Mouse (Mus musculus): ENCODE measurements at regions not wholly inside any gene's neighbourhood (a gene's known extent, or its start where the extent isn't known, plus 50 kb on each side); places are given as distances from the start of the nearest gene placed in this dataset.

DNA sequence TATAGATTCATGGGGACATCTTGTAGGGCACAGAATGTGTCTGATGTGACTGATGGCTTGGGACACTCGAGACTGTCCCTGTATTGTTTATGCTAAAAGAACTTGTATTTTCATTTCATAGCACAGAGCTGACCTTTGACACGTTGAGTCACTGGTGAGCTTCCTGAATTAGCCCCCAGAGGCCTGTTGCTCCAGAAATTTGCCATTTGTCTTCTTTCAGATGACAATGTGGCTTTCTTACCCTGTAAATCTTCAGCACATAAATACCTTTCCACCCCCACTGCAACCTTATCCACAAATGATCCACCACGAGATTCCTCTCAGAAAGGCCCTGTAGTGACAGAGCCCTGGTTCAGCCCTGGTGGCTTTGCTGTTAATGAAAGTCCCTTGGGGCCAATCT, 335.5 kb upstream of the Zfp637 start:
- H3K36me3 ChIP-seq (replicated peaks), result no peaks in the 10 kb centered on the region
- no peak overlapping the region for H3K27ac ChIP-seq
- H3K4me1 ChIP-seq, result no peaks in the 10 kb centered on the region
- H3K4me2 ChIP-seq, result no peak overlapping the region
- H3K9me3 ChIP-seq, result no peaks in the 10 kb centered on the region
- 66% methylated on average over 3 of the region's 3 CpGs for WGBS
- no peak overlapping the region for H3K4me3 ChIP-seq
- H3K9ac ChIP-seq, result no peak overlapping the region
- no peak for ATAC-seq (replicated peaks)
- no peaks in the 10 kb centered on the region for H3K27me3 ChIP-seq (replicated peaks)

- Histone ChIP-seq H3K9ac (no peak overlapping the region), H3K27me3 (replicated peaks) (no peaks in the 10 kb centered on the region), H3K9me3 (no peaks in the 10 kb centered on the region), H3K36me3 (replicated peaks) (no peaks in the 10 kb centered on the region), H3K27ac (no peak overlapping the region), H3K4me3 (no peak overlapping the region), H3K4me1 (no peaks in the 10 kb centered on the region), H3K4me2 (no peak overlapping the region)
- ATAC-seq (replicated peaks), result no peak
- 83% methylated on average over 7 of the region's 7 CpGs for WGBS
Observed at GRCm38 (mm10) chr6:117506619-117507018, 334.4 kb upstream of the Zfp637 start.

- Histone ChIP-seq H3K27me3 (replicated peaks) (no peaks in the 10 kb centered on the region), H3K9me3 (no peaks in the 10 kb centered on the region), H3K4me3 (no peak overlapping the region), H3K9ac (no peak overlapping the region), H3K4me2 (no peak overlapping the region), H3K27ac (no peak overlapping the region), H3K36me3 (replicated peaks) (no peaks in the 10 kb centered on the region), H3K4me1 (no peaks in the 10 kb centered on the region)
- 91% methylated on average over 6 of the region's 6 CpGs for whole genome bisulfite sequencing
- ATAC-seq (replicated peaks), result no peak
Observed at GRCm38 (mm10) chr6:117508860-117509259, 332.1 kb upstream of the Zfp637 start.

- Histone ChIP-seq H3K4me2 (no peak overlapping the region), H3K9ac (no peak overlapping the region), H3K36me3 (replicated peaks) (no peaks in the 10 kb centered on the region), H3K4me1 (no peaks in the 10 kb centered on the region), H3K9me3 (no peaks in the 10 kb centered on the region), H3K4me3 (no peak overlapping the region), H3K27me3 (replicated peaks) (no peaks in the 10 kb centered on the region), H3K27ac (no peak overlapping the region)
- ATAC-seq (replicated peaks), result no peak
- WGBS, result 87% methylated on average over 4 of the region's 4 CpGs
Observed at GRCm38 (mm10) chr6:117510026-117510425, 331.0 kb upstream of the Zfp637 start.

GRCm38 (mm10) chr6:117514831-117515230, 326.1 kb upstream of the Zfp637 start:
- H3K9ac ChIP-seq, result no peak overlapping the region
- no peaks in the 10 kb centered on the region for H3K27me3 ChIP-seq (replicated peaks)
- no peaks in the 10 kb centered on the region for H3K4me1 ChIP-seq
- no peak overlapping the region for H3K4me2 ChIP-seq
- ATAC-seq (replicated peaks), result no peak
- no peak overlapping the region for H3K4me3 ChIP-seq
- H3K9me3 ChIP-seq, result no peaks in the 10 kb centered on the region
- no peak overlapping the region for H3K27ac ChIP-seq
- WGBS, result 86% methylated on average over 5 of the region's 5 CpGs
- H3K36me3 ChIP-seq (replicated peaks), result no peaks in the 10 kb centered on the region

DNA sequence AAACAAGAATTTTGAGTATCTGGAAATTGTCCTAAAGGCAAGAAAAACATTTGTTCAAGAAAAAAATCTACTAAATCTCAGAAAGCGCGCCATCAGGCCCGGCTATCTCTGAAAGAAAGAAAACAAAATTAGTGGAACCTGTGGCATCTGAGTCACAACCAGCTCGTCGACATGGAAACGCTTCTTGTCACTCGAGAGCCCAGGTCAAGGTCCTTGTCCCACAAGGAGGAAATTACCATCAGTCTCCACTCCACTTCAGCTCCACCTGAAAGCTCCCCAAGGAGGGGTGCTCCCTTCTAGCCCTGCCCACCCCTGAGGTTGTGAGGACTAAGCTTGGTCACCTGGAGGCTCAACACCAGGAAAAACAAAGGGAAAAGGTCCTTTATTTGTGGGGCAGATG, 324.1 kb upstream of the Zfp637 start:
- Histone ChIP-seq H3K4me2 (no peak overlapping the region), H3K27ac (no peak overlapping the region), H3K27me3 (replicated peaks) (no peaks in the 10 kb centered on the region), H3K9me3 (no peaks in the 10 kb centered on the region), H3K4me3 (no peak overlapping the region), H3K9ac (no peak overlapping the region), H3K4me1 (no peaks in the 10 kb centered on the region), H3K36me3 (replicated peaks) (no peaks in the 10 kb centered on the region)
- WGBS, result 86% methylated on average over 7 of the region's 7 CpGs
- ATAC-seq (replicated peaks), result no peak

DNA sequence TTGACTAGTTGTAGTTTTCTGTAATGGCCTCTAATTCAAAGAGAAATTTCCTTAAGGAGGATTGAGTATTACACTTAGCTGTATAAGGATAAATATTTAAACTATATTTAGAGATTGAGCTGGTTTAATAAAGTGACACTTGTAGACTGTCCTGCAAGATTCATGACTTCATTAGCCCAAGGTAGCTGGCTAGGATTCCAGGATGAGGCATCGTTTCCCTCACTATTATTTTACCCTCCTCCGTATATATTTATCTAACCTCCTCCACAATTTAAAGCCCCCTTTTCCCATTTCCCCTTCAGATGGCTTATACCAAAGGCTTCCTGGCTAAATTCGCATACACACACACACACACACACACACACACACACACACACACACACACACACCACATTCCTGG, 322.0 kb upstream of the Zfp637 start:
- no peak overlapping the region for H3K9ac ChIP-seq
- no peak overlapping the region for H3K27ac ChIP-seq
- no peak overlapping the region for H3K4me3 ChIP-seq
- no peak overlapping the region for H3K4me2 ChIP-seq
- no peaks in the 10 kb centered on the region for H3K36me3 ChIP-seq (replicated peaks)
- no peak for ATAC-seq (replicated peaks)
- H3K27me3 ChIP-seq (replicated peaks), result no peaks in the 10 kb centered on the region
- 91% methylated on average over 3 of the region's 3 CpGs for WGBS
- H3K9me3 ChIP-seq, result no peaks in the 10 kb centered on the region
- H3K4me1 ChIP-seq, result no peaks in the 10 kb centered on the region

- no peaks in the 10 kb centered on the region for H3K4me1 ChIP-seq
- no peak for ATAC-seq (replicated peaks)
Observed at GRCm38 (mm10) chr6:117519466-117519865, 321.5 kb upstream of the Zfp637 start.

GRCm38 (mm10) chr6:117526161-117526935, 314.6 kb upstream of the Zfp637 start:
- Histone ChIP-seq H3K9ac (no peak overlapping the region), H3K4me2 (no peak overlapping the region), H3K36me3 (replicated peaks) (no peaks in the 10 kb centered on the region), H3K27ac (no peak overlapping the region), H3K4me1 (no peaks in the 10 kb centered on the region), H3K27me3 (replicated peaks) (no peaks in the 10 kb centered on the region), H3K9me3 (no peaks in the 10 kb centered on the region), H3K4me3 (no peak overlapping the region)
- ATAC-seq (replicated peaks), result no peak
- WGBS, result 76% methylated on average over 22 of the region's 22 CpGs

More at GRCm38 (mm10) chr6:117519466-117519865, 321.5 kb upstream of the Zfp637 start:
- Histone ChIP-seq H3K27ac (no peak overlapping the region), H3K36me3 (replicated peaks) (no peaks in the 10 kb centered on the region), H3K9me3 (no peaks in the 10 kb centered on the region), H3K9ac (no peak overlapping the region), H3K4me2 (no peak overlapping the region), H3K4me3 (no peak overlapping the region), H3K27me3 (replicated peaks) (no peaks in the 10 kb centered on the region)
- WGBS, result 98% methylated on average over 1 of the region's 1 CpGs

GRCm38 (mm10) chr6:117527526-117527925, 313.5 kb upstream of the Zfp637 start:
- ATAC-seq (replicated peaks), result no peak
- no peaks in the 10 kb centered on the region for H3K36me3 ChIP-seq (replicated peaks)
- WGBS, result 96% methylated on average over 8 of the region's 8 CpGs
- no peaks in the 10 kb centered on the region for H3K27me3 ChIP-seq (replicated peaks)
- H3K27ac ChIP-seq, result no peak overlapping the region
- H3K9me3 ChIP-seq, result no peaks in the 10 kb centered on the region
- H3K4me1 ChIP-seq, result no peaks in the 10 kb centered on the region
- H3K4me2 ChIP-seq, result no peak overlapping the region
- no peak overlapping the region for H3K9ac ChIP-seq
- no peak overlapping the region for H3K4me3 ChIP-seq

GRCm38 (mm10) chr6:117534149-117534548, 306.8 kb upstream of the Zfp637 start:
- no peak for ATAC-seq (replicated peaks)
- 65% methylated on average over 2 of the region's 2 CpGs for WGBS
- Histone ChIP-seq H3K9ac (no peak overlapping the region), H3K4me3 (no peak overlapping the region), H3K27ac (no peak overlapping the region), H3K9me3 (no peaks in the 10 kb centered on the region), H3K4me1 (no peaks in the 10 kb centered on the region), H3K27me3 (replicated peaks) (no peaks in the 10 kb centered on the region), H3K4me2 (no peak overlapping the region), H3K36me3 (replicated peaks) (no peaks in the 10 kb centered on the region)

GRCm38 (mm10) chr6:117534991-117535390, 306.0 kb upstream of the Zfp637 start:
- Histone ChIP-seq H3K36me3 (replicated peaks) (no peaks in the 10 kb centered on the region), H3K4me1 (no peaks in the 10 kb centered on the region), H3K4me2 (no peak overlapping the region), H3K4me3 (no peak overlapping the region), H3K9me3 (no peaks in the 10 kb centered on the region), H3K27ac (no peak overlapping the region), H3K9ac (no peak overlapping the region), H3K27me3 (replicated peaks) (no peaks in the 10 kb centered on the region)
- ATAC-seq (replicated peaks), result no peak
- WGBS, result 92% methylated on average over 9 of the region's 9 CpGs

- H3K27ac ChIP-seq, result no peak overlapping the region
- ATAC-seq (replicated peaks), result no peak
- no peak overlapping the region for H3K4me3 ChIP-seq
- no peak overlapping the region for H3K4me2 ChIP-seq
- H3K9ac ChIP-seq, result no peak overlapping the region
- no peaks in the 10 kb centered on the region for H3K4me1 ChIP-seq
- no peaks in the 10 kb centered on the region for H3K27me3 ChIP-seq (replicated peaks)
- WGBS, result 94% methylated on average over 4 of the region's 4 CpGs
- no peaks in the 10 kb centered on the region for H3K9me3 ChIP-seq
- no peaks in the 10 kb centered on the region for H3K36me3 ChIP-seq (replicated peaks)
Observed at GRCm38 (mm10) chr6:117536084-117536483, 304.9 kb upstream of the Zfp637 start.
